Mouse (Mus musculus): ENCODE measurements around the gene Glipr1l2. TPM values are rescaled to one million over a fixed set of nuclear protein-coding genes. Genes with fewer than 3 reads are reported as not detected.
"Not testable (repeated sequence)": the region's sequence is repeated elsewhere in the genome, so short reads cannot be mapped to it uniquely, and the experiment has no call there.

The Glipr1l2 gene
- polyA plus RNA-seq, 1 experiment from 2014 or later, result not detected

DNA sequence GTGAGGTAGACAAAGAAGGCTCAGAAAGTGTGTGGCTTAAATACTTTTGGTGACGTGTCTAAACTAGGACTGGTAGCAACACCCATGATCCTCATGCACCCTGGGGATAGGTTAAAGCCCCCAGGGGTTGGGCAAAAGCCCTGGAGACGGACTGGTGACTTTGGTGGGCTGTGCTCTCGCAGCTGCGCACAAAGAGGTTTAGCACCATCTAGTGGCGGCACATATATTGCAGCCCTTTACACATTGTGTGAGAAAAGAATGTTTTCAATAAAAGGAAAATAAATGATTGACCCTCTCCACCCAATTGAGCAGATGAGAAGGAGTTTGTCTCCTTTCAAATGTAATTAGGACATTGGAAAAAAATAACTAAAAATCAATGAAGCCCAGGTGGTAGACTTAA is 22.6 kb downstream of the Glipr1l2 start:
- not testable (repeated sequence) for H3K9ac ChIP-seq (ENCODE audit: low read length); H3K4me2 ChIP-seq (ENCODE audit: low read length); H3K36me3 ChIP-seq (ENCODE audit: control insufficient read depth, insufficient read depth, low read length); ATAC-seq (ENCODE audit: insufficient number of reproducible peaks, insufficient read depth, low FRiP score, low read depth); H3K9me3 ChIP-seq (ENCODE audit: control insufficient read depth, low read length); H3K27ac ChIP-seq (replicated peaks in 1 of 2; ENCODE audit: control insufficient read depth in 1 of 2, insufficient read depth in 1 of 2, low read depth in 2 of 2, low read length in 2 of 2); H3K4me3 ChIP-seq (ENCODE audit: control insufficient read depth in 1 of 2, insufficient read depth in 1 of 2, low read depth in 1 of 2, low read length in 2 of 2); H3K4me1 ChIP-seq (ENCODE audit: control insufficient read depth in 2 of 2, insufficient read depth in 2 of 2, low read length in 2 of 2); H3K27me3 ChIP-seq (ENCODE audit: control insufficient read depth, insufficient read depth, low read length)
- WGBS, result 7% methylated on average over 5 of the region's 5 CpGs

- ATAC-seq (ENCODE audit: insufficient number of reproducible peaks, insufficient read depth, low FRiP score, low read depth), result no peak
- H3K27me3 ChIP-seq (ENCODE audit: control insufficient read depth, insufficient read depth, low read length), result no peaks in the 10 kb centered on the region
- H3K27ac ChIP-seq (replicated peaks in 1 of 2; ENCODE audit: control insufficient read depth in 1 of 2, insufficient read depth in 1 of 2, low read depth in 2 of 2, low read length in 2 of 2), result no peak overlapping the region
- no peak overlapping the region for H3K4me3 ChIP-seq (ENCODE audit: control insufficient read depth in 1 of 2, insufficient read depth in 1 of 2, low read depth in 1 of 2, low read length in 2 of 2)
- no peaks in the 10 kb centered on the region for H3K9me3 ChIP-seq (ENCODE audit: control insufficient read depth, low read length)
- H3K9ac ChIP-seq (ENCODE audit: low read length), result no peak overlapping the region
- H3K36me3 ChIP-seq (ENCODE audit: control insufficient read depth, insufficient read depth, low read length), result no peaks in the 10 kb centered on the region
- no peak overlapping the region for H3K4me2 ChIP-seq (ENCODE audit: low read length)
- WGBS, result 83% methylated on average over 7 of the region's 7 CpGs
- no peaks in the 10 kb centered on the region for H3K4me1 ChIP-seq (ENCODE audit: control insufficient read depth in 2 of 2, insufficient read depth in 2 of 2, low read length in 2 of 2)
Measured at GRCm38 (mm10) chr10:112110401-112110800, 27.2 kb downstream of the Glipr1l2 start.

DNA sequence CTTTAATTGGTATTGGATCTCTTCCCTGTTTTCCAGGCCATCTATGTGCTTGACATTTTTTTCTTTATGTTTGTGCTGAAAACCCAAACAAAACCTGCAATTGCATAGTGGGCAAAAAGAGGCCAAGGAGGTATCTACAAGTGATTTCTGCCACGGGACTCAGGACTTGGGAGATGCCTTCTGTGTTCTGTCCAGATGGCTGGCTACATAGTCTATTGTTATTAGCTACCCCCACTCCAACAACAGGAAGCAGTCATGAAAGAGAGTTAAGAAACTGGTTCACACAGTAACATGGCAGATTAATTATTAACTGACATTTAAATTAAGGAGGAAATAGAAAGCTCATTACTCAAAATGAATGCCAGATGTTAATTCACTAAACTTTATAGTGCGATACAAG is 41.9 kb downstream of the Glipr1l2 start:
- not testable (repeated sequence) for ATAC-seq (ENCODE audit: insufficient number of reproducible peaks, insufficient read depth, low FRiP score, low read depth)
- 54% methylated on average over 2 of the region's 2 CpGs for WGBS

DNA sequence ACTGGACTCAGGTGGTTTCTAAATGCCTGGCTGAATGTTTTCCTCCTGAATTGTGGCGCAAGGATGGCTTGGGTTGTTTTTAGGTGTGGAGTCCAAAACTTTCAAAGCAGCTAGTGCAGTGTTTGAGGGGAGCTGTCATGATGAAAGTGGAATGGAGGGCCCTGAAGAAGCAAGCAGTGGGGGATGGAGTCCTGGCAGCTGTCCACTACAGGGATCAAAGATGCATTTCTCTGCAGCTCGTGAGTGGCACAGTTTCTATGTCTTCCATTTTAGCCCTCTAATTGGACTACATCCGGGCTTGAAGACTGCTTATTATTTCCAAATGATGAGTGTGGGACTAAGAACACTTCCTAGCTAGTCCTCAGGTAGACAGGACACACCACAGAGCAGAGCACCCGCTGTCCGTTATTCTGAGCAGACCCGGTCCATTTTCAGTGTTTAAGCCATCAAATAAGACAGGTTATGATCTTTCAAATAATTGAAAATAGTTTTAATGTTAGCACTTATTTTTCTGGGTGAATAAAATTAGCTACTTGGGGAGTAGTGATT is 44.6 kb downstream of the Glipr1l2 start:
- 72% methylated on average over 6 of the region's 6 CpGs for WGBS
- not testable (repeated sequence) for H3K9me3 ChIP-seq (ENCODE audit: control insufficient read depth, low read length); H3K4me1 ChIP-seq (ENCODE audit: control insufficient read depth in 2 of 2, insufficient read depth in 2 of 2, low read length in 2 of 2); H3K27me3 ChIP-seq (ENCODE audit: control insufficient read depth, insufficient read depth, low read length); ATAC-seq (ENCODE audit: insufficient number of reproducible peaks, insufficient read depth, low FRiP score, low read depth); H3K4me3 ChIP-seq (ENCODE audit: control insufficient read depth in 1 of 2, insufficient read depth in 1 of 2, low read depth in 1 of 2, low read length in 2 of 2); H3K4me2 ChIP-seq (ENCODE audit: low read length); H3K36me3 ChIP-seq (ENCODE audit: control insufficient read depth, insufficient read depth, low read length); H3K9ac ChIP-seq (ENCODE audit: low read length); H3K27ac ChIP-seq (replicated peaks in 1 of 2; ENCODE audit: control insufficient read depth in 1 of 2, insufficient read depth in 1 of 2, low read depth in 2 of 2, low read length in 2 of 2)

More for the DNA sequence above, 41.9 kb downstream of the Glipr1l2 start:
- H3K9ac ChIP-seq (ENCODE audit: low read length); H3K36me3 ChIP-seq (ENCODE audit: control insufficient read depth, insufficient read depth, low read length); H3K4me2 ChIP-seq (ENCODE audit: low read length); H3K9me3 ChIP-seq (ENCODE audit: control insufficient read depth, low read length); H3K4me3 ChIP-seq (ENCODE audit: control insufficient read depth in 1 of 2, insufficient read depth in 1 of 2, low read depth in 1 of 2, low read length in 2 of 2); H3K4me1 ChIP-seq (ENCODE audit: control insufficient read depth in 2 of 2, insufficient read depth in 2 of 2, low read length in 2 of 2); H3K27ac ChIP-seq (replicated peaks in 1 of 2; ENCODE audit: control insufficient read depth in 1 of 2, insufficient read depth in 1 of 2, low read depth in 2 of 2, low read length in 2 of 2); H3K27me3 ChIP-seq (ENCODE audit: control insufficient read depth, insufficient read depth, low read length): not testable (repeated sequence)

- H3K36me3 ChIP-seq (ENCODE audit: control insufficient read depth, insufficient read depth, low read length), result no peaks in the 10 kb centered on the region
- H3K27me3 ChIP-seq (ENCODE audit: control insufficient read depth, insufficient read depth, low read length), result no peaks in the 10 kb centered on the region
- no peak overlapping the region for H3K27ac ChIP-seq (replicated peaks in 1 of 2; ENCODE audit: control insufficient read depth in 1 of 2, insufficient read depth in 1 of 2, low read depth in 2 of 2, low read length in 2 of 2)
- H3K4me1 ChIP-seq (ENCODE audit: control insufficient read depth in 2 of 2, insufficient read depth in 2 of 2, low read length in 2 of 2), result no peaks in the 10 kb centered on the region
- ATAC-seq (ENCODE audit: insufficient number of reproducible peaks, insufficient read depth, low FRiP score, low read depth), result no peak
- H3K9ac ChIP-seq (ENCODE audit: low read length), result no peak overlapping the region
- H3K4me3 ChIP-seq (ENCODE audit: control insufficient read depth in 1 of 2, insufficient read depth in 1 of 2, low read depth in 1 of 2, low read length in 2 of 2), result no peak overlapping the region
- H3K9me3 ChIP-seq (ENCODE audit: control insufficient read depth, low read length), result no peaks in the 10 kb centered on the region
- H3K4me2 ChIP-seq (ENCODE audit: low read length), result no peak overlapping the region
- WGBS, result 86% methylated on average over 3 of the region's 3 CpGs
Measured at GRCm38 (mm10) chr10:112132194-112132593, 49.0 kb downstream of the Glipr1l2 start.

- Histone ChIP-seq H3K36me3 (ENCODE audit: control insufficient read depth, insufficient read depth, low read length) (no peaks in the 10 kb centered on the region), H3K4me2 (ENCODE audit: low read length) (peak overlapping the region; percentile 57), H3K4me3 (ENCODE audit: control insufficient read depth in 1 of 2, insufficient read depth in 1 of 2, low read depth in 1 of 2, low read length in 2 of 2) (peak overlapping the region; percentile 29 to 41; a peak in 3 of 4 replicates), H3K4me1 (ENCODE audit: control insufficient read depth in 2 of 2, insufficient read depth in 2 of 2, low read length in 2 of 2) (no peaks in the 10 kb centered on the region), H3K27me3 (ENCODE audit: control insufficient read depth, insufficient read depth, low read length) (no peaks in the 10 kb centered on the region), H3K9me3 (ENCODE audit: control insufficient read depth, low read length) (no peaks in the 10 kb centered on the region), H3K9ac (ENCODE audit: low read length) (peak overlapping the region; percentile 47; the same call in 1 of the 2 replicates), H3K27ac (replicated peaks in 1 of 2; ENCODE audit: control insufficient read depth in 1 of 2, insufficient read depth in 1 of 2, low read depth in 2 of 2, low read length in 2 of 2) (no peak overlapping the region)
- no peak for ATAC-seq (ENCODE audit: insufficient number of reproducible peaks, insufficient read depth, low FRiP score, low read depth)
- 15% methylated on average over 9 of the region's 9 CpGs for WGBS
Measured at GRCm38 (mm10) chr10:112138050-112138870, 55.1 kb downstream of the Glipr1l2 start.

DNA sequence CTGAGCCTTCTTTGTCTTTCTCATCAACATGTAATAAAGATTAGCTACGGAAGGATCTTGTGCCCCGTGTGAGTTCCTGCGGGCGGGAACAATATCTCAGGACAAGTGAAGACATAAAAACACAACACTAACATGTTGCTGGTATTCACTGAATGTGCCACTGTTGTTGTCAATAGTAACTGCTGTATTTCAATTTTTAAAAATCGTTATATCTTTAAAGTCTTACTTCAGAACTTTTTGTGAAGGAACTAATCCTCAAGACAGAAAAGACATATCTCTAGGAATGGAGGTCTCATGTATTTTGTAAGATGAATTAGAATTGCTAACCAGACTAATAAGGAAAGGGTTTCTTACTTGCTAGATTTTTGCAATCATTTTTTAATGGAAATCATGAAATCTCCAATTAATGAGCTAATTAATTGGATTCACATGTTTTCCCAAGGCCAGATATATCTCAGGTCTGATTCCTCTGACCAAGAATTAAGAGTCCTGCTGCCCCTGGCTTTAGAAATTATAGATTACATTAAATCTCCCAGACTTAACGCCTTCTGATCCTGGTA is 55.8 kb downstream of the Glipr1l2 start:
- Histone ChIP-seq H3K27ac (replicated peaks in 1 of 2; ENCODE audit: control insufficient read depth in 1 of 2, insufficient read depth in 1 of 2, low read depth in 2 of 2, low read length in 2 of 2) (no peak overlapping the region), H3K36me3 (ENCODE audit: control insufficient read depth, insufficient read depth, low read length) (no peaks in the 10 kb centered on the region), H3K4me3 (ENCODE audit: control insufficient read depth in 1 of 2, insufficient read depth in 1 of 2, low read depth in 1 of 2, low read length in 2 of 2) (peak overlapping the region; percentile 29 to 41; a peak in 3 of 4 replicates), H3K9ac (ENCODE audit: low read length) (peak overlapping the region; percentile 47; the same call in 1 of the 2 replicates), H3K4me1 (ENCODE audit: control insufficient read depth in 2 of 2, insufficient read depth in 2 of 2, low read length in 2 of 2) (no peaks in the 10 kb centered on the region), H3K27me3 (ENCODE audit: control insufficient read depth, insufficient read depth, low read length) (no peaks in the 10 kb centered on the region), H3K9me3 (ENCODE audit: control insufficient read depth, low read length) (no peaks in the 10 kb centered on the region), H3K4me2 (ENCODE audit: low read length) (peak overlapping the region; percentile 57)
- ATAC-seq (ENCODE audit: insufficient number of reproducible peaks, insufficient read depth, low FRiP score, low read depth), result no peak
- WGBS, result 31% methylated on average over 6 of the region's 6 CpGs

Measured in heart, embryonic 14.5 days (tissue).